22 mouse cellular contexts compared by ENCODE assay signal in the genomic region with DNA sequence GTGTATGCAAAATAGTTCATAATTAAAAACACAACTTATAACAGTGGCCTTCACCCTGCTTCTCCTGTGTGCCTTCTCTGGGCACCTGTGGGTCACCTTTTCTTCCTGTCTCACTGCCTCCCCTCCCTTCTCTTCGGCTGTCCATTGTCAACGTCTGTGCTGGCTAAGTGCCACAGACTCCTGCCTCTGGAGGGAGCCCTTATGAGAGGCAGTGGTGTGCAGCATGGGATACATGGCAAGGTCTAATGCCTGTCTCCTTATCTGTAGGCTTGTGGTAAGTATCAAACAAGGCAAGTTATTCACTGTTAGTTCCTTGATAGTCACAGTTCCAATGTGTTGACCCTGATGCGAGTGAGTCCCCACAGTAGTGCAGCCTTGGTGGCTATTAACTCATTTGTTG. TPM values are rescaled to one million over a fixed set of nuclear protein-coding genes. Genes with fewer than 3 reads are reported as not detected.
DNase-seq lines count a peak whose midpoint lies in the region; ATAC-seq and TF ChIP-seq lines count a peak whose summit lies in the region.
"Had no signal": no experiment of that assay in that cellular context is flagged by ENCODE, and none has a peak within 500 bp of the region (broad histone marks: within the 10 kb centered on the region; RNA-seq: fewer than 3 reads in every experiment).

No protein-coding gene starts in this region.

- no peak overlapping the region for H3K4me3 ChIP-seq in heart, postnatal 0 days (ENCODE audit: low read depth, low read length)
- H3K4me3 ChIP-seq in liver, embryonic 12.5 days: no peak overlapping the region
- H3K4me3 ChIP-seq: forebrain, embryonic 13.5 days; gastrocnemius, adult 2 months; heart, embryonic 12.5 days; hindbrain, embryonic 13.5 days; kidney, embryonic 15.5 days; neural tube, embryonic 12.5 days; stomach, embryonic 15.5 days had no signal

- H3K4me2 ChIP-seq in heart, postnatal 0 days (ENCODE audit: low read depth, low read length): no peak overlapping the region
- no peak overlapping the region for H3K4me2 ChIP-seq in liver, embryonic 12.5 days
- H3K4me2 ChIP-seq: forebrain, embryonic 13.5 days; heart, embryonic 12.5 days; hindbrain, embryonic 13.5 days; kidney, embryonic 15.5 days; neural tube, embryonic 12.5 days; stomach, embryonic 15.5 days had no signal

- WGBS in heart, postnatal 0 days: 24% methylated on average over 3 of the region's 3 CpGs
- 31% methylated on average over 3 of the region's 3 CpGs for WGBS in liver, embryonic 12.5 days (ENCODE audit: insufficient replicate concordance)

- no peaks in the 10 kb centered on the region for H3K9me3 ChIP-seq in heart, postnatal 0 days (replicated peaks; ENCODE audit: control insufficient read depth, low read length)
- no peaks in the 10 kb centered on the region for H3K9me3 ChIP-seq in liver, embryonic 12.5 days (replicated peaks)
- H3K9me3 ChIP-seq: forebrain, embryonic 13.5 days; G1E; heart, embryonic 12.5 days; hindbrain, embryonic 13.5 days; kidney, embryonic 15.5 days; neural tube, embryonic 12.5 days; stomach, embryonic 15.5 days had no signal

- ATAC-seq in heart, postnatal 0 days (ENCODE audit: insufficient read depth, low read depth): no peak
- peak; percentile 79 for ATAC-seq in liver, embryonic 12.5 days
- ATAC-seq in inflammation-experienced regulatory T-cells, adult 6 months: no peak
- ATAC-seq: forebrain, embryonic 13.5 days; midbrain, embryonic 16.5 days had no signal

- H3K36me3 ChIP-seq in heart, postnatal 0 days (replicated peaks; ENCODE audit: control insufficient read depth, insufficient read depth, low read length): no peaks in the 10 kb centered on the region
- H3K36me3 ChIP-seq in liver, embryonic 12.5 days: no peaks in the 10 kb centered on the region
- H3K36me3 ChIP-seq: G1E; heart, embryonic 12.5 days; hindbrain, embryonic 13.5 days; kidney, embryonic 15.5 days; neural tube, embryonic 12.5 days; stomach, embryonic 15.5 days had no signal

- no peaks in the 10 kb centered on the region for H3K27me3 ChIP-seq in heart, postnatal 0 days (ENCODE audit: control insufficient read depth, insufficient read depth, low read length)
- no peaks in the 10 kb centered on the region for H3K27me3 ChIP-seq in liver, embryonic 12.5 days (replicated peaks)
- H3K27me3 ChIP-seq: forebrain, embryonic 13.5 days; heart, embryonic 12.5 days; hindbrain, embryonic 13.5 days; kidney, embryonic 15.5 days; neural tube, embryonic 12.5 days; stomach, embryonic 15.5 days had no signal

- H3K9ac ChIP-seq in heart, postnatal 0 days (replicated peaks; ENCODE audit: low read depth, low read length): no peak overlapping the region
- H3K9ac ChIP-seq in liver, embryonic 12.5 days: no peak overlapping the region
- H3K9ac ChIP-seq: forebrain, embryonic 13.5 days; heart, embryonic 12.5 days; hindbrain, embryonic 13.5 days; kidney, embryonic 15.5 days; neural tube, embryonic 12.5 days; stomach, embryonic 15.5 days had no signal

- TF ChIP-seq CTCF in heart, postnatal 0 days (IDR thresholded peaks at IDR 0.05; ENCODE audit: low read depth): peak; percentile 33

- H3K4me1 ChIP-seq in heart, postnatal 0 days (ENCODE audit: control insufficient read depth, insufficient read depth): no peaks in the 10 kb centered on the region
- peaks cover 6% of the 10 kb centered on the region; the same call in 1 of the 2 replicates for H3K4me1 ChIP-seq in liver, embryonic 12.5 days

- TF ChIP-seq EP300 in heart, postnatal 0 days (IDR thresholded peaks at IDR 0.05; ENCODE audit: low read depth): no peak

- DNase-seq in heart, postnatal 0 days (ENCODE audit: low spot score): no peak
- no peak for DNase-seq in heart, adult 9 months (ENCODE audit: low spot score in 2 of 2)
- DNase-seq in spleen, postnatal 4 days (ENCODE audit: low spot score in 2 of 2): peak; percentile 43 to 64
- no peak for DNase-seq in spleen, postnatal 36 days (ENCODE audit: low spot score in 2 of 2)
- DNase-seq in frontal cortex, postnatal 14 days (ENCODE audit: low spot score in 2 of 2): no peak
- no peak for DNase-seq in kidney, adult 11 months
- DNase-seq: gastrocnemius, adult 2 months; left cerebral cortex, postnatal 4 days; thymus, postnatal 4 days had no signal

- no peak overlapping the region for H3K27ac ChIP-seq in heart, postnatal 0 days (ENCODE audit: low read depth)
- no peak overlapping the region for H3K27ac ChIP-seq in liver, embryonic 12.5 days
- H3K27ac ChIP-seq: forebrain, embryonic 13.5 days; gastrocnemius, adult 2 months; hindbrain, embryonic 13.5 days; kidney, embryonic 15.5 days; neural tube, embryonic 12.5 days; stomach, embryonic 15.5 days had no signal

RNA-seq across cellular contexts. Expression of a gene that starts 13.7 kb away (rescaled TPM):
- total RNA-seq in heart, postnatal 0 days (2014; rRNA removed; ENCODE audit: low replicate concordance): 14.0 and 20.5 TPM in 2 replicates
- polyA plus RNA-seq in heart, postnatal 0 days (2015; fragmentation: Nextera tagmentation; extraction: Ambion mirVana): 10.6 and 11.4 TPM in 2 replicates
- 3.3 and 3.4 TPM in 2 replicates for polyA plus RNA-seq in liver, embryonic 12.5 days (2016; fragmentation: Nextera tagmentation; extraction: Ambion mirVana)
- under 1 TPM; 0.20 to 0.93 (median 0.50) TPM for polyA plus RNA-seq in inflammation-experienced regulatory T-cells, adult 6 months (2017; shearing (Covaris generic))
- polyA plus RNA-seq: G1E had no signal

RNA-seq across cellular contexts. Expression of a gene that starts 15.0 kb away (rescaled TPM):
- not detected in 2 replicates for total RNA-seq in heart, postnatal 0 days (2014; rRNA removed; ENCODE audit: low replicate concordance)
- polyA plus RNA-seq in heart, postnatal 0 days (2015; fragmentation: Nextera tagmentation; extraction: Ambion mirVana): not detected in 2 replicates
- polyA plus RNA-seq in liver, embryonic 12.5 days (2016; fragmentation: Nextera tagmentation; extraction: Ambion mirVana): not detected in 2 replicates
- polyA plus RNA-seq in inflammation-experienced regulatory T-cells, adult 6 months (2017; shearing (Covaris generic)): not detected
- total RNA-seq: G1E; gastrocnemius, adult 2 months; layer of hippocampus, postnatal 10 days; left cerebral cortex, postnatal 4 days had no signal
- polyA plus RNA-seq: C2C12; embryonic facial prominence, embryonic 14.5 days; forebrain, embryonic 13.5 days; G1E; heart, embryonic 12.5 days; hindbrain, embryonic 13.5 days; kidney, embryonic 15.5 days; midbrain, embryonic 16.5 days; neural tube, embryonic 12.5 days; stomach, embryonic 15.5 days had no signal

Comparison
In these comparisons a context has a peak if more than half of its experiments do, and no peak if none do; other contexts are left out.
1. DNase-seq: peak in spleen, postnatal 4 days (2 of 2); none in heart, postnatal 0 days (single experiment), heart, adult 9 months (0 of 2), spleen, postnatal 36 days (0 of 2), frontal cortex, postnatal 14 days (0 of 2) and kidney, adult 11 months (single experiment).